Mouse (Mus musculus) megakaryocyte-erythroid progenitor cell, adult 5-6 weeks (primary cell): ENCODE results near the gene 1190005I06Rik. TPM values are rescaled to one million over a fixed set of nuclear protein-coding genes. Genes with fewer than 3 reads are reported as not detected.

Experiments used
- ATAC-seq: replicated peaks from 2 replicates; pipeline ENCODE4 v1.8.0; 2016; ENCODE audit warnings: mild to moderate bottlenecking, inconsistent platforms; ENCODE audit not compliant: severe bottlenecking, poor library complexity, low FRiP score, low TSS enrichment
- total RNA-seq, 2 experiments: library from RNA; stranded (forward) in 1 of 2; stranded (reverse) in 1 of 2; fragments of 200-1000, 215-1000 nt in 1 of 2; fragments of >200 nt in 1 of 2; fragmentation: Nextera tagmentation in 1 of 2; gene quantifications; 2 replicates each; pipeline ENCODE4 v1.2.3; 2014 to 2017

The 1190005I06Rik gene
- total RNA-seq, 2 experiments from 2014 or later, result not detected

- ATAC-seq, result peak; percentile 94
Measured at GRCm38 (mm10) chr8:120588908-120589771, 58.3 kb downstream of the 1190005I06Rik start, which contains the start of gene Gins2. Gene Gins2 (minus strand): TSS chr8:120589304.

- ATAC-seq, result no peak
Measured at GRCm38 (mm10) chr8:120585521-120585920, 61.9 kb downstream of the 1190005I06Rik start.

GRCm38 (mm10) chr8:120581811-120582210, 65.6 kb downstream of the 1190005I06Rik start:
- ATAC-seq, result no peak

GRCm38 (mm10) chr8:120581329-120581728, 66.1 kb downstream of the 1190005I06Rik start:
- no peak for ATAC-seq

GRCm38 (mm10) chr8:120580336-120581000, 67.0 kb downstream of the 1190005I06Rik start:
- no peak for ATAC-seq

- no peak for ATAC-seq
Measured at GRCm38 (mm10) chr8:120577821-120578220, 69.6 kb downstream of the 1190005I06Rik start.

GRCm38 (mm10) chr8:120575801-120576200, 71.6 kb downstream of the 1190005I06Rik start:
- no peak for ATAC-seq

- ATAC-seq, result no peak
Measured at GRCm38 (mm10) chr8:120574941-120575340, 72.5 kb downstream of the 1190005I06Rik start.

- no peak for ATAC-seq
Measured at GRCm38 (mm10) chr8:120573866-120574265, 73.6 kb downstream of the 1190005I06Rik start.

GRCm38 (mm10) chr8:120572534-120572933, 74.9 kb downstream of the 1190005I06Rik start:
- no peak for ATAC-seq

- no peak for ATAC-seq
Measured at GRCm38 (mm10) chr8:120571561-120571960, 75.9 kb downstream of the 1190005I06Rik start.

- peak; percentile 35 for ATAC-seq
Measured at GRCm38 (mm10) chr8:120569939-120570715, 77.3 kb downstream of the 1190005I06Rik start.

- no peak for ATAC-seq
Measured at GRCm38 (mm10) chr8:120569123-120569522, 78.3 kb downstream of the 1190005I06Rik start.

GRCm38 (mm10) chr8:120568164-120568798, 79.2 kb downstream of the 1190005I06Rik start:
- no peak for ATAC-seq

- no peak for ATAC-seq
Measured at GRCm38 (mm10) chr8:120567731-120568130, 79.7 kb downstream of the 1190005I06Rik start.

- ATAC-seq, result no peak
Measured at GRCm38 (mm10) chr8:120566681-120567080, 80.8 kb downstream of the 1190005I06Rik start.

- no peak for ATAC-seq
Measured at GRCm38 (mm10) chr8:120565151-120565711, 82.2 kb downstream of the 1190005I06Rik start.

GRCm38 (mm10) chr8:120563851-120564837, 83.3 kb downstream of the 1190005I06Rik start:
- ATAC-seq, result peak; percentile 42
